Mouse (Mus musculus) embryonic fibroblast, embryonic 13.5 days (primary cell): ENCODE measurements at regions not wholly inside any gene's neighbourhood (a gene's known extent, or its start where the extent isn't known, plus 50 kb on each side); places are given as distances from the start of the nearest gene placed in this dataset.

Experiments used
- CTCF ChIP-seq: IDR thresholded peaks from 2 replicates; pipeline ENCODE4 v1.5.1; 2011; ENCODE audit warnings: mild to moderate bottlenecking, control low read depth, low read length, moderate library complexity, borderline replicate concordance; ENCODE audit not compliant: insufficient read depth
- POLR2A ChIP-seq: IDR thresholded peaks from 2 replicates; pipeline ENCODE4 v1.6.1; 2011; ENCODE audit warnings: low read depth, mild to moderate bottlenecking, control low read depth, low read length, moderate library complexity

GRCm38 (mm10) chr13:35435173-35435572 is 224.5 kb upstream of the Cdyl start:
- TF ChIP-seq POLR2A (no peak), CTCF (no peak)
